Mouse (Mus musculus) neural tube, embryonic 10.5 days (tissue): Measurements from ENCODE around the gene Ptprr.

Experiments used
- DNase-seq: peaks from one replicate; pipeline ENCODE4 v3.0.0-alpha.2; 2017; ENCODE audit warnings: low spot score; ENCODE audit errors: extremely low spot score

The Ptprr gene

DNA sequence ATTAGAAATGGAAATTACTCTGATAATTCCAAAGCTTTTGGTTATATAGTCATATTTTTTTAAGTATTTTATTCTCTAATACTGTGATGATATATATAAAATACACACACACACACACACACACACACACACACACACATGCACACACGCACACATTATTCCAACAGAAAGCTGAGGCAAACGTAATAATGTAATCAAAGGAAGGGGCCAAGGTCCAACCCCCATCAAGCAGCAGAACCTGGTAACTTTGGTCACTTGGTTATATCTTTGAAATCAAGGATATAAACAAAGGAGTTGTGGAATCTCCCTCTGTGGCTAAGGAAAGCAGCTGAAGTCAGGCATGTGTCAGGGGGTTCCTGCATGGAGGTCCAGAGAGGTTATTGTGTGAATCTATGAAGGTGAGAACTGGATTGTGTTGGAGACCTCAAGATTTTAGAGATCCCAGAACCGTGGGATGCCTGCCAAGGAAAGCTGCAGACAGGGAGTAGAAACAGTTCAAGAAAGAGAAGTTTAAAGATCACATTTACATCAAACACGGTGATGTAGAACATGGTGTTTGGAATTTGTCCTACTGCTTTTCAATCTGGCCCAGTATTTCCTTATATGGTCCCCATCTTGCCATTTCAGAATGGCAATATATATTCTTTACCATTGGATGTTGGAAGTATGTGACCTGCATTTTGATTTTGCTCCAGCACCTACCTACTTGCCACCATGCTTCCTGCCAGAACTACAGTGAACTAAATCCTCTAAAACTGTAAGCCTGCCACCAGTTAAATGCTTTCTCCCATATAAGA, 98.1 kb downstream of the Ptprr start:
- no peak for DNase-seq

DNA sequence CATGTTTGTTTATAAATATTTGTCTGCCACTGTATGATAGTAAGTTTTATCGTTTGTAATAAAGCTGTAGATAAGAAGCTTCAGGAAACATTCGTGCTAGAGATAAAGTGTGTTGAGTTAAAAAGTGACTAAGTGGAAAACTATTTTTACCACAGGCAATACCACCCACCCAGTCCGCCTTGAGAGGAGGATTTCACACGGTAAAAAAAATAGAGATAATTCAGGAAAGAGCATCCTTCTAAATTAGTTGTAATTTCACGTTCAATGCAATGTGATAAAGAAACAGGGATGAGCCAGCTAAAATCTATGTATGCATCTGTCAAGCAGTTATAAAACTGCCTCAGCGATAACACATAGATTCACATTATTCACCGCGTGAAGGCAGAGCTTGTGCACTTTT, 99.0 kb downstream of the Ptprr start:
- DNase-seq, result no peak

DNA sequence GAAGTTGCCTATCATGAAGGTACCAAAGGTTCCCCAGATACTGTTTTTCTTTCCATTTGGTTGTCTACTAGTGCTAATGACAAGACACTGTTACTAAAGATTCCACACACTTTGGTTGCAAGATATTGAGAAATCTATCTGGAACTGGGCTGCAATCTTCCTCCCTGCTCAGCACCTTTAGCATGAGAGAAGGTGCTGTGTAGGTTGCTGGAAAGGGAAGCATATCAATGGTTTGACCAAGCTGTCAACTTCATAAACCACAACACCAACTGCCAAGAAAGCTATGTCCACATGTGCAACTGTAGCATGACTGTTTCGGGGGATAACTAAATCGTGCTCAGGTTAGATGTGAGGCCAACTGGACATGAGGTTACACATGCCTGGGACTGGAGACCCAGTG, 103.5 kb downstream of the Ptprr start:
- DNase-seq, result no peak

DNA sequence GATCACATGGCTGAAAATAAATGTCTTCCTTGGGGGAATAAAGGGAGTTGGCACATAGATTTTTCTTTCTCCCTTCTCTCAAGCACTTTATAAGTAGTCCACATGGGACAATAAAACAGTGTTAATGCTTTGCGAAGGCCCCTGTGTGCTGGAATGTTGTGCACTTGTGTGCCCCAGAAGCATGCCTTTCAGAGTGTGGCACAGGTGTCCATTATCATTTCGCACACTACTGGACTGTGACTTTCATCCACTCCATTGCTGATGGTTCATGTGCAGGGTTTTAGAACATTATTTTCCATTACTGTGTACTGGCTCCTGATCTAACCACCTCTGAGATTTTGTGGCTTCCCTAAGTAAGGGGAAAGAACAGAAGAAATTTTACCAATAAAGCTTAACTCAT, 105.8 kb downstream of the Ptprr start:
- no peak for DNase-seq

DNA sequence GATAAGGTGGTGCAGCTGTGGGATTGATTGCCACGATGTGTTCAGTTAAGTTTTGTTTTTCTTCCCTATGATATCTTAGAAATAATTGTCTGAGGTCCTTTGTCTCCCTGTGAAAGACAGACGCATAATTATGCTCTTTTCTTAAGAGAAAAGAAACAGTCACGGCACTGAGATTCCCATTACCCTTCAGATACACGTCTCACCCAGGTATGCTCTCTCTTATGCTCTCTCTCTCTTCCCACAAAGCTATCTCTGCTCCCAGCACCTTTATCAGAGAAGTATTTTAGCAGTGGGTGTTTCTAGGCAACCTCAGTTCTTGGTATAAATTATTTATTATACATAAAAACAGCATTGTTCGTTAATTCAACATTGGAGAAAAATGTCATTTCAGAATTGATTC, 107.4 kb downstream of the Ptprr start:
- no peak for DNase-seq

DNA sequence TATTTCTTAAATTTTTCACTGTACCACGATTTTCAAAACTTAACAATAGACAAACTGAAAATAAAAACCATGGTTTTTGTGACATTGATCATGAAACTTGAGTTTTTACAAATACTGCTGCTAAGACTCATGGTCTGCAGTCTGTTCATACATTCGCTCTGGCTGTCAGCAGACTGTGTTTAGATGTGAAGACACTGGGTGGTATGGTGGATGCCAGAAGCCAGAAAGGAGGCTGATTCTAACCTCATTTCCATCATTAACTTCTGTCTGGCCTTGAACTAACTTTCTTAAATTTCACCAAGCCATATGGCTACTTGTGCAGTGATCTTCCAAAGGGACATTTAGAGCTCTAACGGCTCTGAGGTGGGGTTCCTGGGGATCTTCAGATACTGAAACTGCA, 112.4 kb downstream of the Ptprr start:
- no peak for DNase-seq

DNA sequence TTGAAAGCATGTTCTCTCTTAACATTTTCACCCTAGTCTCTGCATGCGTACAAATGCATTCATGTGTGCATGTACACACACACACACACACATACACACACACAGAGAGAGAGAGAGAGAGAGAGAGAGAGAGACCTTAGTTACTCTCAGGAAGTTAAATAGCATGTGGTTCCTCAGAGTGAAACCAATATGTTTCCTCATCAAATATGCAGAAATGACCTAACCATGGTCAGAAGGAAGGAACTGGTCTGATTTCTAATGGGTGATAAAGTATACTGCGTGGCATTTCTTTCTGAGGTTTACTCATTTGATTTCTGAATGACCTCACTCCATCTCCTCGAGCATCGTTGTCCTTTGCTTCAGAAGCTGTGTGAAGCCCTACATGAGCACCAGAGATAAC, 113.2 kb downstream of the Ptprr start:
- no peak for DNase-seq

DNA sequence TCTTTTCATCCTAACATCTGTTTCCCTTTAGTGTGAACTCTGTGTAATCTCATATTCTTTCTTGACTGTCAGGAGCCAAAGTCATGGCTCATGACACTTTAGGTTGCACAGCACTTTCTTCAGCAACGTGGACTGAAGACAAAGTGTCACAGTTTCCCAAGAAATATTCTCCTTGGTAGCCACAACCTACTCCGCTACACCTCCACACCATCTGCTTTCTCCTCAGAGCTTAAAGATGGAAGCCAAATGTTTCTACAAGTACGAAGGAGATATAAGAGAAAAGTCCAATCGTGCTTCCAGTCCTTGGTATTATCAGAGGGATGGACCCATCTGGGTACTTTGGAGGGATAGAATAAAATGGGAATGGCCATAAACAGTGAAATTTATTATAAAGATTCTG, 114.2 kb downstream of the Ptprr start:
- no peak for DNase-seq

DNA sequence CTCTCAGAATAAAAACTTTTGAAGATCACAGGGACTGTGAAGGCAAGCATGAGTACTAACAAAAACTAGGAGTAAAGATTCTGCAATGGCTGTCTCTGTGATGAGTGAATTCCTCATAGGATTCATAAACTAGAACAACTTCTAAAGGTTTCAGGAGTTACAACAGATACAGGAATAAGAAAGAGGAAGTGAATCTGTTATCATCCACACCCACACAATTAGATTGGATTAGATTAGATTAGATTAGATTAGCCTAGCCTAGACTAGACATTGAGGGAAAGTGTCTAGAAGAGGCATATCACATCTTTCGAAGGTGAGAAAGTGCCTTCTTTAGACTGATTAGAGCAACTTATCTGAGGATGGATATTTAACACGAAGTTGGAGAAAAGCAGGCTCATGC, 117.2 kb downstream of the Ptprr start:
- no peak for DNase-seq

DNA sequence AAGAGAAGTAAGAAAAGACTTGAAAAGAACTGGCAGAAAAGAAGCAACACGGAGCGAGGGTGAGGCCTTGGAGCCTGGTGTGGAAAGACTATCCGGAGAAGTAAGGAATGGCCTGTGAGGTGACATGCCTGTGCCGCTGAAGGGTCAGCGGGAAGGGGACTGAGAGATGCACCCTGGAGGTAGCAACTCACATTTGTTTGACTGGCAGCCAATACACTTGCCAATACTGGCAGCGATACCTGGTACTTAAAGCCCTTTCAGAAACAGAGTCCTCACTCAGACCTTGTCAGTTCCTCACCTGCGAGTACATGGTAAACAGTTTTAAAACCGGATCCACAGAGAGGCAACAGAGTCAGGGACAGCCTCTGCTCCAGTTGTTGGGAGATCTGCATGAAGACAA, 122.2 kb downstream of the Ptprr start:
- no peak for DNase-seq

DNA sequence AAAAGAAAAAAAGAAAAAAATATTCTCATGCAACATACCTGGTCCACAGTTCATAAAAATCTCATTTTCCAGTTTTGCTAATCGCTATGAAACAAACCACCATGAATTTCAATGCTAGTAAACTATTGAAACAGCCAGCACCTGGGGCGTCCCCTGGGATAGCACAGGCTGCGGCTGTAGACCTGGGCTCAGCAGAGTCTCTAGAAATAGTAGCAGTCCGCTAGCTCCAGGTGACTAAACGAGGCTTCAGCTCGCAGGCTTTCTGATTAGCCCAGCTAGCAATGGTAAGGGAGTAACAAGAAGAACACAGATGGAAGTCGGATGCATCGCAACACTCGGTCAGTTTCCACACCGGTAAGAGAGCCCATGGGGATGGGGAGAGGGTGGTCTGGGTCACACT, 125.7 kb downstream of the Ptprr start:
- DNase-seq, result no peak

DNA sequence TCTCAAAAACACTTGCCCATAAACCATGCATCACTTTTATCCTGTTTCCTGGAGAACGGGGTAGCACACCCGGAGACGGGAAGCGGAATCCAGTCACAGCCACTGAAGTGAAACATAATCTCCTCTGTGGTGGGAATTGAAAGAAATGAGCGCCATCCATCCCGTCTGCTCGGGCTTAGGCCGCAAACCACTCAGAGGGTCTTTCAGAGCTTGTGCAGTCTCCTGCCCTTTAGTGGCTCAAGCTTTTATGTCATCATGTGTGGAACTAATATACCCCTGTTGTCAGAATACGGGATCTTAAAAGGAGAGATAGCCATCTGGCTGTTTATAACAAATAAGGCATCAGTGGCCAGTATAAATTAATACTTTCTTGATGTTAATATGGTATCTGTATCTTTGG, 128.1 kb downstream of the Ptprr start:
- no peak for DNase-seq

DNA sequence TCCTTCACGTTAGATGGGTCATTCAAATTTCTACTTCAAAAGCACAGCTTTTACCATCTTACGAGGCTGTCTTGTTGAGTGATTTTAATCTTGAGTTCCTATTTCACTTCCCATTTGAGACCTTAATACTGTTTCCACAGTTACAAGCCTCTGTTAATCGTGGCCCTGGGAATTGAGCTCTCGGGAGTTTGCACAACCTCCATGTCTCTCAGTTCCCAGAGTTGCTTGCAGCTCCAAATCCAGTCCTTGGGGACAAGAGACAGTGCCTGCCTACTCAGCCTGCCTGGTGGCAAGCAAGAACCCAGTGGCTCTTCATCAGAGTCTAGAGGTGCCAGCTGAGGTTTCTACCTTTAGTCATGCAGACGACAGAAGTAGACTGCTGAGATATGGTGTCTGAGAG, 136.7 kb downstream of the Ptprr start:
- DNase-seq, result no peak

DNA sequence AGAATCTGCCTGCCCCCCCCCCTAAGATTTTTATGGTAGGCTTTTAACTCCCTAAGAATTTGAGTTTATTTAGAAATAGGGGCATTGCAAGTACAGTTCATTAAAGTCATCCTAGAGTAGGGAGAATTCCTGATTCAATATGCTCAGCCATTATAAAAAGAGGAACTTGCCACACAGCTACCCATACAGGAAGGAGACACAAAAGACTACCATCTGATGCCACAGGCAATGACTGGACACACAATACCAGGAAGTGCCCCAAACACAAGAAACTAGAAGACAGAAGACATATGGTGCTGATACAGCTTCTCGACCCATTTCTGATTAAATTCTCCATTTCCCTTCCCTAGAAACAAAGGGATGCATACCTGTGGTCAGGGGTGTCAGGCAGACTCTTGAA, 138.7 kb downstream of the Ptprr start:
- DNase-seq, result no peak

DNA sequence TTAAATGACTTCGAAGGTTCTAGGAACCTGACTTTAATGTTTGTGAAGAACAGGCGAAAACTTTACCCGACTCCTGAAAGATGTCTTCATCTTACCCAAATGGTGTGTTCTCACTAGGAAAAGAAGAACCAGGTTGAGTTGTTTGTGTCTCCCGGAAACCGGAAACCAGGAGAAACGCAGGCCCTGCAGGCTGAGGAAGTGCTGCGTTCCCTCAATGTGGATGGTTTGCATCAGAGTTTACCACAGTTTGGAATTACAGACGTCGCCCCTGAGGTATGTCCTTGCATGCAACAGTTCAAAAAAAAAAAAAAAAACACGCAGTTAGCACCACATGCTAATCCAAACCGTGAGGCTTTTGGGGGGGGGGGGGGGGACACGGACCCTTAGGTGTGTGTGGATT, 144.3 kb downstream of the Ptprr start:
- DNase-seq, result no peak

DNA sequence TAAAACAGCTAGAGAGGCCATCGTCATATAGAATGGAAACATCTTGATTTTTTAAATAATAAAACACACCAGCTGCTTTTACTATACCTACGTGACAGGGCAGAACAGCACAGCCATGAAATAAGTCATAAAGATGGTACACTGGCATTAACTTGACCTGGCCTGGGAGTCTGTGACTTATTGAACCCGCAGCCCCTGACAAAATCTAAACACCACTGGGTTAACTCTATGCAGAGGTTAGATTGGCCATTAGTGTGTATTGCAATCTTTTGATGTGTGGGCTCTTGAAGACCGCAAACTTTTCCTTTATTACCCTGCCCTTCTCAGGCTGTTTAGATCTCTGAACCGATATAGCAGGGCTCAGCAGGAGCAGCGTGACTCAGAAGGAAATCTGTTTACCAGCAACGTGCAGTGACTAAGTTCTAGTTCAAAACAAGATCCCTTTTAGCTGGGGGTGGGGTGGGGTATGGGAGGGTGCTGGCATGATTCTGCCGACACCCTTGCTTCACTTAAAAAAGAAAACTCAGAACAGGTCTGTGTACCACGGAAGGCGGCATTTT, 157.4 kb downstream of the Ptprr start:
- no peak for DNase-seq

DNA sequence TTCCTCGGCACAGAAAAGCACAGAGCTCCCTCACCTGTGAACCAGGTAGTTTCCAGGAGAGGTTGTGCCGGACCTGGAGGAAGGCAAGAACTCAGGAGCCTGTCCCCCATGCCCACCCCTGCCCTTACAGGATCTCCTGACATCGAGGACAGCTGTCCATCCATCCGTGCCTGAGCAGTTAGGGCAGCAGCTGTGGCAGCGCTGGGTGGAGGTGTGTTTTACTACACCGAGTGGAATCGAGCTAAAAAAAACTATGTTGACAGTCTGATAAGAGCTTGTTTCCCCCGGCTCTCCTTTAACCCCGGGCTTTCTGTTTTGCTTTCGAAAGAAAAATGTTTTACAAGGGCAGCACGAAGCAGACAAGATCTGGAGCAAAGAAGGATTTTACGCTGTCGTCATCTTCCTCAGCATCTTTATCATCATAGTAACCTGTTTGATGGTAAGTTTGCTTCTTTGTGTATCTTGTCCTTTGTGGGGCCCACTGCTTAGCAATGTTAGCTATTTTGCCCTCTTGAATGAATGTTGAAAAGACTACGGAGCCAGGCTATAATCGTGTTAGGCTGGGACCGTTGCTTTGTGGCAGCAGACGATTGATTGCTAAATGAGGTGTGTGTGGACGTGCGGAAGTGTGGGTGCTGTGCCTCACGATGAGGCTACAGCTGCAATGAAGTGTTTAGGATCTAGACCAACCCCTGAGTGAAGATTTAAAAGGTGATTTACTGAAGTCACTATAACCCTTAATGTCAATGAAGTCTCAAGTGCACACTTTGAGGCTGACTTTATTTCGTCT, 159.6 kb downstream of the Ptprr start:
- no peak for DNase-seq

DNA sequence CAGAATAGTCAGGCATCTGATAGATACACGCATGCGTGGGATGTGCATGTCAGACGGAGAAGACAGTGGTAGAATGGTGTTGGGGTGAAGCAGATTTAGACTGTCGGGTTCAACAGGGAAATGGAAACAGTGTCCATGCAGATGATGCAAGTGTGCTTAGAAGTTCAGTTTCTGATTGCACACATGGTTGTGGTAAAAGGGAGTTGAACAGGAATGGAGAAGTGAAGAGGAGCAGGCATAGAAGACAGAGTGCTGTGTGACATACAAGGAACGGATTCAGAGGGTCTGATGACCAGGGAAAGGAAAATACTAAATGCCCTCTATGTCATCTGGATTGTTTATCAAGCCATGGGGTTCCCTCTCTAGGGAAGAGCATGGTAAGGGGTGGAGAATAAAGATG, 163.2 kb downstream of the Ptprr start:
- DNase-seq, result no peak

DNA sequence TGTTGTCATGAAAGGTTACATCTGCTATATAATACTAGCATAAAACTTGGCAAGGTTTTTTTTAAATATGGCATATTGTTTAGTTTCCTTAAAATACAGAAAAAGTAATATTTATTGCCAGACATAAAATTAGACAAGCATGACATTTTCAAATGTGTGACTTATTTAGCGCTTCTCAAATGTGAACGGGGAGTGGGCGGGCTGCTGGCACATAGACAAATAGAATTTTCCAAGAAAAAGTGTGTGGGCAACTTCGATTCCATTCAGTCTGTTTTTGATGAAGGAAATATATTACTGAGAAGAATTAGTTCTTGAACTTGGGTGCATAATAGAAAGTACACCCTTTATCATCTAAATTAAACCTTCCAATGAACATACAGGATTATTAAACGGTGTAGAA, 164.2 kb downstream of the Ptprr start:
- DNase-seq, result no peak

DNA sequence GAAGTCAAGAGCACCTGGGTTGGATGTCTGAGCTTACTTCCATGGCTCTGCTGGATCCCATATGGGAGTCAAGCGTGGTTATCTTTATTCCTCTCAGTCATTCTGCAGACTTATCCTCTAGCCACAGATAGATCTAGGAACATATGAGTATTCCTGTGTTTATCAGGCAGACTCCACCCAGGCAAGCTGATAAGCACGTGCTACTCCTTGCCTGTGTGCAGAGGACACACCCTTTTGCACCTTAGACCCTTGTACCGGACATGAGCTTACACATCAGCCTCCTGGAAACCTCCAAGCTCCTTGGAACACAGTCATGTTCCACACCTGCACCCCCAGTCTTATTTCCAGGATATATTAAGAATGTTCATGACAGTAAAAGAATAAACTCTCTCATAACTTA, 165.2 kb downstream of the Ptprr start:
- no peak for DNase-seq

DNA sequence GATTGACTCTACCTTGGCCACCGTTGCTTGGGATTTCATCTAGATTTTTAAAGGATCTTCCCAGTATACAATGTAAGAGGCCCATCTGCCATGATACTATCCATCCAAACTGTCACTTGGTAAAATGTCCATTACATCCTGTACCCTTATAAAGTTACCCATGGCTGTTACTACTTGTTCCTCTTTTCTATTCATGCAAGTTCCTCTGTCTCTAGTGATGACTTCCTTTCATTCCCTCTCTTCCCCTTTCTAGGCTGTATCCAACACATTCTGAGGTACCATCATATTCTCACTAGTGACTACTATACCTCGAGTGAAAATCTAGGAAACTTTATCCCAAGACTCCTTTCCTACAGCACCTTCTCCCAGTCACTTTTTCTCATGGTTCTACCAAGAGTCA, 173.7 kb downstream of the Ptprr start:
- no peak for DNase-seq

DNA sequence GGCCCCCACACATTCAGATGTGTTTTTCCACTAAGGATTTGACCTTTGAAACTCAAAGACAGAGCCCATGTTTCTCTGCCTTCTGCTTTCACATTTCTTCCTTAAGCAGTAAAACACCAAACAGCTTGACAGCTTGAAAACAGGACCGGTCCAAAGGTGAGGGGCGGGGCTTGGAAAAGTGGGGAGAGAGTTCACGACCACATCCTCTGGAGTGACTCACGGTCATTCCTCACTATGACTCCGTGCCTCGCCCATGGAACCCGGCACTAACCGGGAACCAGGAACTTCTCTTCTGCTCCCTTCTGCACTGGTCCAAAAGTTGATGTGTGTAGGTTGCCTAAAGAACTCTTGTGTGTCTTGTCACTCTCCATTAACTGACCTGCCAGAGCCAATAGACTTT, 174.3 kb downstream of the Ptprr start:
- DNase-seq, result no peak

DNA sequence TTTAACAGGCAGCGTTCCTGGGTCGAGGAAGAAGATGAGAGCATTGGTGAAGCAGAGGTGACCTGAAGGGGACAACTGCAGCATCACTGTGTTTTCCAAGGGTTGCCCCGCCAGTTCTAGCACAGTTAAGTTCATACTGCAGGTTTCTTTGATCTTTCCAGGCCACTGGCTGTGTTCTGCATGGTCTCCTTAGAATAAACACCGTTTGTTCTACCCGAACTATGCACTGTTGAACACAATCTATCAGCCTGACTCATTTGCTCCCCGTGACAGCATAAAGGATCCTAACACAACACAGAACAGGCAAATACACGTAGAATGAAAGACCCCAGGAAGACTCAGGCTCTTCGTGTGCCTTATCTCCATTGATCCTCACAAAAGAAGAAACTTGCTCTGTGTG, 176.4 kb downstream of the Ptprr start:
- DNase-seq, result no peak
